Mouse (Mus musculus): ENCODE measurements around the gene Treml1. TPM values are rescaled to one million over a fixed set of nuclear protein-coding genes. Genes with fewer than 3 reads are reported as not detected.

Treml1 gene
- polyA plus RNA-seq, 1 experiment from 2014 or later = 2.0 TPM

GRCm38 (mm10) chr17:48402751-48403150 lies 43.0 kb downstream of the Treml1 start:
- DNase-seq (ENCODE audit: low spot score) = no peak
- WGBS = 95% methylated on average over 3 of the region's 3 CpGs
- Histone ChIP-seq H3K9me3 (replicated peaks) (no peaks in the 10 kb centered on the region), H3K4me1 (peaks cover 9% of the 10 kb centered on the region), H3K27me3 (ENCODE audit: low read depth, poor library complexity, severe bottlenecking) (no peaks in the 10 kb centered on the region), H3K4me3 (no peak overlapping the region), H3K27ac (replicated peaks) (no peak overlapping the region), H3K36me3 (peaks cover 32% of the 10 kb centered on the region)

GRCm38 (mm10) chr17:48403848-48404247 lies 44.1 kb downstream of the Treml1 start:
- WGBS = 91% methylated on average over 2 of the region's 2 CpGs
- Histone ChIP-seq H3K4me1 (peaks cover 16% of the 10 kb centered on the region), H3K27ac (replicated peaks) (no peak overlapping the region), H3K9me3 (replicated peaks) (no peaks in the 10 kb centered on the region), H3K36me3 (peaks cover 21% of the 10 kb centered on the region), H3K27me3 (ENCODE audit: low read depth, poor library complexity, severe bottlenecking) (no peaks in the 10 kb centered on the region), H3K4me3 (no peak overlapping the region)
- no peak for DNase-seq (ENCODE audit: low spot score)

DNA sequence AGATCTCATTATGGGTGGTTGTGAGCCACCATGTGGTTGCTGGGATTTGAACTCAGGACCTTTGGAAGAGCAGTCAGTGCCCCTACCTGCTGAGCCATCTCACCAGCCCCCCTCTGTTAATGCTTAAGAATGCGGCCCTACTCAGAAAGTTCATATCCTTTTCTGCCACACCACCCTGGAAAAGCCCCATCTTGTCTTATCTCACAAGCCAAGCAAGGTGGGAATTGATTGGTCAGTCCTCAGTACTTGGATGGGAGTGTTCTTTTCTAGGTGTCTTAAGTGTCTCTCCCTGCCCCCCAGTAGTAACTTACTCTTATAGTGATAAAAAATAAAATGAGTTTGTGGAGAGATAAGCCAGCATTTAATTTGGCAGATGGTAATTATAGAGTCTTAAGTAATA lies 45.0 kb downstream of the Treml1 start:
- Histone ChIP-seq H3K4me1 (peaks cover 16% of the 10 kb centered on the region), H3K9me3 (replicated peaks) (no peaks in the 10 kb centered on the region), H3K36me3 (peaks cover 12% of the 10 kb centered on the region), H3K27me3 (ENCODE audit: low read depth, poor library complexity, severe bottlenecking) (no peaks in the 10 kb centered on the region), H3K27ac (replicated peaks) (no peak overlapping the region), H3K4me3 (no peak overlapping the region)
- WGBS = 86% methylated on average over 1 of the region's 1 CpGs
- no peak for DNase-seq (ENCODE audit: low spot score)

- Histone ChIP-seq H3K36me3 (peaks cover 10% of the 10 kb centered on the region), H3K27me3 (ENCODE audit: low read depth, poor library complexity, severe bottlenecking) (no peaks in the 10 kb centered on the region), H3K4me3 (peak overlapping the region; percentile 74), H3K4me1 (peaks cover 28% of the 10 kb centered on the region), H3K27ac (replicated peaks) (peak overlapping the region; percentile 99), H3K9me3 (replicated peaks) (no peaks in the 10 kb centered on the region)
- 87% methylated on average over 4 of the region's 4 CpGs for WGBS
- DNase-seq (ENCODE audit: low spot score) = no peak
Measured at GRCm38 (mm10) chr17:48407154-48407553, 47.4 kb downstream of the Treml1 start.

DNA sequence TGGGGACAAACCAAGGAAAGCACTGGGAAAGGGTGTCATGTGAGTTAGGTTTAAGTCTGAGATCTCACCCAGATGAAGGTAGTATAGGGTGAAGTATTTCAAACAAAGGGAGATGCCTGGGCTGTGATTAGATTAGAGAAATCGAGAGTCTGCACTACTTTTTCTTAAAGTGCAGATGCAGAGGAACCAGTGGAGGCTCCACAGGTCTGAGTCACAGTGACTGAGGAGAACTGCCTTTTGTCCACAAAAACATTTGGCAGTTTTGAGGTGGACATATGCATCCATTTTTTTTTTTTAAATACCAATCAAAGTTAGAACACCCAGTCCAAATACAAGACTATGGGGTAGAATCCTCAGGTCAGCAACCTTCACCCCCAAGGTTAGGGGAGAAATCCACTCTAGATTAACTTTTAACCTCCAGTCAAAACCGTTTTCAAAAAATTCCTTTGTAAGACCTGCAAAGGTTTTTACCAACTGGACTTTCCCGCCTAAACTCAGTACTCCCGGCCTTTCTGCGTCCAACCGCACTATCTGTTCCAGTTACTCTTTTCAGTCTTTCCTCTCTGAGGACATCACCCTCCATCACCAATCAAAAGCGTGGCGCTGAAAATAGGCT lies 48.3 kb downstream of the Treml1 start:
- H3K36me3 ChIP-seq = peaks cover 16% of the 10 kb centered on the region
- H3K4me1 ChIP-seq = peaks cover 28% of the 10 kb centered on the region
- H3K9me3 ChIP-seq (replicated peaks) = no peaks in the 10 kb centered on the region
- WGBS = 23% methylated on average over 8 of the region's 8 CpGs
- no peaks in the 10 kb centered on the region for H3K27me3 ChIP-seq (ENCODE audit: low read depth, poor library complexity, severe bottlenecking)
- DNase-seq (ENCODE audit: low spot score) = no peak
- H3K27ac ChIP-seq (replicated peaks) = peak overlapping the region; percentile 99
- peak overlapping the region; percentile 74 for H3K4me3 ChIP-seq

DNA sequence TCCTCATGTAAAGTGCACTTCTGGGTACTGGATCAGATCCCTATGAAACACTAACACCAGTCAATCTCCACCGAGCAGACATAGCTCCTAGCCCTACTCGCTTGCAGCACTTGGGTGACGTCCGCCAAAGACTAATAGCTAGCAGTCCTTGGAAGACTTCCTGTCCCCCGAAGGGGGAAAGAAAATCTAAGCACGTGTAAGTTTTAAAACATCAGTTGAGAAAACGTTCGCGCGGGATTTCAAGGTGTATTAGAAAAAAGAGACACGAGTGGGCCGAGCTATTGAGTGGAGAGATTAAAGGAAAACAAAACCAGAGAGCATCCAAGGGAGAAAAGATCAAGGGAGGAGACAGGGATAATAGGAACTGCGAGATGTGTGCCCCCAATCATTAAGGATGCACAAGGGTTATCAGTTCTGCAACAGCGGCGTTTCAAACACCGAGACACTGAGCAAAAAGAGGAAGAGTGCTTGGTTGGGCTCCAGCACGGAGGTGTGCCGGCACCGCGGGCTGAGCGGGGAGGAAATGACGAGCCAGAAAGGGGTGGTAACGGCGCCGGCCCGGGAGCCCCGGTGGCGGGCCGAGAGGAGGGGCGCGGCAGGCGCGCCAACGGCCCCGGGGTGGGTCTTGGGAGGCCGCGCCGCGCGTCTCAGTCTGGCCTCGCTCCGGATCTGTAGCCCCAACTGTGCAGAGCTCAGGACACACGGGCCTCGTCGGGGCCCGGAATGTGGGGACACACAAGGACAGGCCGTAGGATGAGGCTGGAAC lies 49.0 kb downstream of the Treml1 start:
- no peaks in the 10 kb centered on the region for H3K9me3 ChIP-seq (replicated peaks)
- H3K27ac ChIP-seq (replicated peaks) = peak overlapping the region; percentile 99
- H3K36me3 ChIP-seq = peaks cover 20% of the 10 kb centered on the region
- peak; percentile 73 for DNase-seq (ENCODE audit: low spot score)
- WGBS = under 1% methylated on average over 47 of the region's 47 CpGs
- H3K4me3 ChIP-seq = peak overlapping the region; percentile 74
- peaks cover 28% of the 10 kb centered on the region for H3K4me1 ChIP-seq
- H3K27me3 ChIP-seq (ENCODE audit: low read depth, poor library complexity, severe bottlenecking) = no peaks in the 10 kb centered on the region

- Histone ChIP-seq H3K4me1 (peaks cover 28% of the 10 kb centered on the region), H3K27me3 (ENCODE audit: low read depth, poor library complexity, severe bottlenecking) (no peaks in the 10 kb centered on the region), H3K9me3 (replicated peaks) (no peaks in the 10 kb centered on the region), H3K4me3 (peak within 1 kb of the TSS; percentile 74), H3K36me3 (peaks cover 27% of the 10 kb centered on the region), H3K27ac (replicated peaks) (peak within 1 kb of the TSS; percentile 99)
- DNase-seq (ENCODE audit: low spot score) = peak; percentile 100
- under 1% methylated on average over 80 of the region's 84 CpGs for WGBS
Measured at GRCm38 (mm10) chr17:48409380-48410298, 49.9 kb downstream of the Treml1 start, which contains the start of the genes Nfya and Oard1. Gene Nfya (minus strand): TSS chr17:48409906. Gene Oard1 (plus strand): TSS chr17:48410014.

DNA sequence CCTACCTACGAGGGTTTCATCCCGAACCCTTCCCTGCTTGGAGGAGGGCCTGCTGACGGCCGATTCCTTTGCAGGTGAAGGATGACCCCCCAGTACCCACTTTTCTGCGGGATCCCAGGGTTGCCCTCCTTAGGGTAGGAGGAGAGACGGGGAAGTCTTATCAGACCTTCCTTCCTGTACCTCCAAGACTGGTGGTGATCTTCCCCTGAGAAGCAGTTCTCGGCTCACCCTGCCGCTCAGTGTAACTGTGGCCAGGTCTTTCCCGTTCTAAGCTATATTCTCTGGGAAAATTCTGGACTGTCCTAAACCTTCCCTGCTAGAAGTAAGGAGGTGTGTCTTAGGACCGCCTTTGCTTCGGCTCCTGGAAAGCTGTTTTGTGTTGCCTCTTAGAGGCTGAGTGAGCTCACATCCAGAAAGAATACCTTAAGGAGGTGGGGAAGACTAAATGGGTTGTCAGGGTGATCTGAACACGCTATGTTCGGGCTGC lies 50.6 kb downstream of the Treml1 start:
- H3K36me3 ChIP-seq = peaks cover 34% of the 10 kb centered on the region
- peak overlapping the region; percentile 99 for H3K27ac ChIP-seq (replicated peaks)
- H3K4me3 ChIP-seq = peak overlapping the region; percentile 74
- peaks cover 28% of the 10 kb centered on the region for H3K4me1 ChIP-seq
- H3K27me3 ChIP-seq (ENCODE audit: low read depth, poor library complexity, severe bottlenecking) = no peaks in the 10 kb centered on the region
- no peaks in the 10 kb centered on the region for H3K9me3 ChIP-seq (replicated peaks)
- no peak for DNase-seq (ENCODE audit: low spot score)
- WGBS = under 1% methylated on average over 13 of the region's 13 CpGs

GRCm38 (mm10) chr17:48411241-48411640 lies 51.5 kb downstream of the Treml1 start:
- peaks cover 43% of the 10 kb centered on the region for H3K36me3 ChIP-seq
- peaks cover 28% of the 10 kb centered on the region for H3K4me1 ChIP-seq
- no peaks in the 10 kb centered on the region for H3K27me3 ChIP-seq (ENCODE audit: low read depth, poor library complexity, severe bottlenecking)
- peak overlapping the region; percentile 74 for H3K4me3 ChIP-seq
- no peak for DNase-seq (ENCODE audit: low spot score)
- H3K27ac ChIP-seq (replicated peaks) = peak overlapping the region; percentile 99
- whole genome bisulfite sequencing = 76% methylated on average over 8 of the region's 8 CpGs
- no peaks in the 10 kb centered on the region for H3K9me3 ChIP-seq (replicated peaks)

DNA sequence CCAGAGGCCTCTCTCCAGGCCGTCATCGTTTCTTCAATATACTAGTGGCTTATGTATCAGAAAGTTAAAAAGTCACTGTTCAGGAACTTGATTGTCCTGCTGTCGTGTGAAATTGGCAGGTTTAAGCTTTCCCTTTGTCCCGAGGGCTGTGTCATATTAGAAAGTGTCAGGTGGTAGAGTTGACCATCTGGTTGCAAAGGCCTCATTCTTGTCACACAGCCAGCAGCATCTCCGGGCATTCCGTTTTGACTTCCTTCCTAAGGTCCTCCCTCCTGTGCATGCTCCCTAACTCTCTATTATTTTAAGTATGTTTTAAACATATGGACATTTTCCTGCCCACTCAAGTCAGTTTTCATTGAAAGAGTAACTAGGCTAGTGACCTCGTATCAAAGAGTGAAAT lies 56.3 kb downstream of the Treml1 start:
- Histone ChIP-seq H3K4me1 (peaks cover 9% of the 10 kb centered on the region), H3K9me3 (replicated peaks) (no peaks in the 10 kb centered on the region), H3K27me3 (ENCODE audit: low read depth, poor library complexity, severe bottlenecking) (no peaks in the 10 kb centered on the region), H3K4me3 (no peak overlapping the region), H3K27ac (replicated peaks) (no peak overlapping the region), H3K36me3 (peaks cover 75% of the 10 kb centered on the region)
- no peak for DNase-seq (ENCODE audit: low spot score)
- WGBS = 91% methylated on average over 7 of the region's 7 CpGs

Data from midbrain, embryonic 10.5 days (tissue).